Mouse (Mus musculus) heart, embryonic 16.5 days (tissue): ENCODE data around the gene Mllt6. TPM values are rescaled to one million over a fixed set of nuclear protein-coding genes. Genes with fewer than 3 reads are reported as not detected.
"Not testable (repeated sequence)": the region's sequence is repeated elsewhere in the genome, so short reads cannot be mapped to it uniquely, and the experiment has no call there.

Source experiments
- ATAC-seq: fragments of 200-750 bp; cut with Nextera tagmentation; replicated peaks from 2 replicates; pipeline ENCODE4 v1.8.0; 2017; ENCODE audit warnings: moderate number of reproducible peaks; ENCODE audit not compliant: insufficient read depth, low FRiP score; ENCODE audit errors: extremely low read depth
- H3K27ac ChIP-seq: fragments of 300-500 bp; sonication (generic); 2 replicates; pipeline ENCODE4 v1.5.1; 2014; ENCODE audit warnings: mild to moderate bottlenecking, low read length, control low read depth, moderate library complexity
- H3K27me3 ChIP-seq: fragments of 300-500 bp; sonication (generic); 2 replicates; pipeline ENCODE4 v1.6.1; 2014; ENCODE audit warnings: low read length, mixed read lengths; ENCODE audit not compliant: control insufficient read depth, insufficient read depth
- H3K36me3 ChIP-seq: fragments of 300-500 bp; sonication (generic); 2 replicates; pipeline ENCODE4 v1.6.1; 2014; ENCODE audit not compliant: control insufficient read depth, insufficient read depth
- H3K4me1 ChIP-seq: fragments of 300-500 bp; sonication (generic); 2 replicates; pipeline ENCODE4 v1.6.1; 2014; ENCODE audit warnings: low read length, mixed read lengths; ENCODE audit not compliant: control insufficient read depth, insufficient read depth
- H3K4me2 ChIP-seq: fragments of 300-500 bp; sonication (generic); 2 replicates; pipeline ENCODE4 v1.6.1; 2014; ENCODE audit warnings: low read depth, mild to moderate bottlenecking, control low read depth, low read length
- H3K4me3 ChIP-seq: fragments of 300-500 bp; sonication (generic); 2 replicates; pipeline ENCODE4 v1.5.1; 2014; ENCODE audit warnings: mild to moderate bottlenecking, control low read depth, low read length
- H3K9ac ChIP-seq: fragments of 300-500 bp; sonication (generic); 2 replicates; pipeline ENCODE4 v1.6.1; 2014; ENCODE audit warnings: low read length, control low read depth
- H3K9me3 ChIP-seq: fragments of 300-500 bp; sonication (generic); replicated peaks from 2 replicates; pipeline ENCODE4 v1.6.1; 2016; ENCODE audit warnings: low read length; ENCODE audit not compliant: control insufficient read depth
- WGBS: fragments of 180-500 bp; shearing (Covaris S2); extraction: QIAGEN DNeasy Blood & Tissue Kit; methylation state at CpG from one replicate; pipeline ENCODE4 v1.1.7; 2014; 5-methylcytosine and 5-hydroxymethylcytosine counted together
- microRNA-seq: library from miRNA; unstranded; fragments of <30 nt; microRNA quantifications from one replicate; pipeline ENCODE4, GENCODE M21; 2017
- polyA plus RNA-seq: library from polyadenylated mRNA; unstranded; fragments of >200 nt; fragmentation: Nextera tagmentation; extraction: Ambion mirVana; gene quantifications from 2 replicates; pipeline ENCODE4 v1.2.1, GENCODE M21; 2015

Mllt6 gene
- polyA plus RNA-seq, 1 experiment from 2014 or later = 2.1 TPM

- Histone ChIP-seq H3K27me3 (no peaks in the 10 kb centered on the region), H3K9me3 (no peaks in the 10 kb centered on the region; the same call in 1 of the 2 replicates), H3K36me3 (peaks cover 39% of the 10 kb centered on the region)
Measured at GRCm38 (mm10) chr11:97721338-97721737, 58.1 kb downstream of the Mllt6 start.

GRCm38 (mm10) chr11:97723709-97724108 lies 60.5 kb downstream of the Mllt6 start:
- H3K4me2 ChIP-seq = no peak overlapping the region
- H3K9ac ChIP-seq = no peak overlapping the region
- no peak overlapping the region for H3K4me3 ChIP-seq
- no peak overlapping the region for H3K27ac ChIP-seq
- 77% methylated on average over 7 of the region's 7 CpGs for WGBS
- H3K4me1 ChIP-seq = no peaks in the 10 kb centered on the region
- no peaks in the 10 kb centered on the region for H3K27me3 ChIP-seq
- H3K9me3 ChIP-seq = no peaks in the 10 kb centered on the region; the same call in 1 of the 2 replicates
- ATAC-seq = peak; percentile 60; the same call in 1 of the 2 replicates
- H3K36me3 ChIP-seq = peaks cover 50% of the 10 kb centered on the region

More at GRCm38 (mm10) chr11:97721338-97721737, 58.1 kb downstream of the Mllt6 start:
- Histone ChIP-seq H3K4me1 (0 out of 2 replicates have a peak, but pooled peaks cover 1% of the 10 kb centered on the region), H3K27ac (no peak overlapping the region), H3K4me2 (no peak overlapping the region), H3K9ac (no peak overlapping the region), H3K4me3 (no peak overlapping the region)
- ATAC-seq = no peak
- WGBS = 89% methylated on average over 4 of the region's 4 CpGs

GRCm38 (mm10) chr11:97728311-97728710 lies 65.1 kb downstream of the Mllt6 start:
- Histone ChIP-seq H3K36me3 (peaks cover 44% of the 10 kb centered on the region), H3K4me1 (no peaks in the 10 kb centered on the region), H3K9me3 (no peaks in the 10 kb centered on the region), H3K9ac (no peak overlapping the region), H3K4me3 (no peak overlapping the region), H3K4me2 (no peak overlapping the region), H3K27me3 (no peaks in the 10 kb centered on the region), H3K27ac (no peak overlapping the region)
- WGBS = 63% methylated on average over 7 of the region's 7 CpGs
- 0 out of 2 replicates have a peak, but pooled peaks have one; percentile 7 for ATAC-seq

GRCm38 (mm10) chr11:97728730-97729129 lies 65.5 kb downstream of the Mllt6 start:
- Histone ChIP-seq H3K4me3 (no peak overlapping the region), H3K9me3 (no peaks in the 10 kb centered on the region), H3K36me3 (peaks cover 44% of the 10 kb centered on the region), H3K4me1 (no peaks in the 10 kb centered on the region), H3K4me2 (no peak overlapping the region), H3K9ac (no peak overlapping the region), H3K27ac (no peak overlapping the region), H3K27me3 (no peaks in the 10 kb centered on the region)
- ATAC-seq = 0 out of 2 replicates have a peak, but pooled peaks have one; percentile 18
- 60% methylated on average over 7 of the region's 7 CpGs for WGBS

GRCm38 (mm10) chr11:97733689-97734088 lies 70.5 kb downstream of the Mllt6 start:
- 53% methylated on average over 10 of the region's 10 CpGs for WGBS
- no peak overlapping the region for H3K4me3 ChIP-seq
- ATAC-seq = no peak

GRCm38 (mm10) chr11:97734810-97735209 lies 71.6 kb downstream of the Mllt6 start:
- not testable (repeated sequence) for H3K9ac ChIP-seq, ATAC-seq, H3K27ac ChIP-seq, H3K27me3 ChIP-seq, H3K4me3 ChIP-seq, H3K9me3 ChIP-seq, H3K4me2 ChIP-seq, H3K4me1 ChIP-seq
- H3K36me3 ChIP-seq = peaks cover 18% of the 10 kb centered on the region
- WGBS = 86% methylated on average over 5 of the region's 5 CpGs

More at GRCm38 (mm10) chr11:97733689-97734088, 70.5 kb downstream of the Mllt6 start:
- Histone ChIP-seq H3K27me3 (no peaks in the 10 kb centered on the region), H3K9ac (no peak overlapping the region), H3K36me3 (peaks cover 18% of the 10 kb centered on the region), H3K9me3 (no peaks in the 10 kb centered on the region), H3K4me2 (no peak overlapping the region), H3K4me1 (no peaks in the 10 kb centered on the region), H3K27ac (no peak overlapping the region)

Small RNAs within 50 kb of the gene (microRNA-seq; reads per million reads assigned to microRNA genes)
- gene Gm24158 = not detected
- gene Mir6927 = not detected

Other genes starting within 250 kb of the Mllt6 start
- 5.5 and 6.1 TPM in 2 replicates for gene Arhgap23, start 247.9 kb upstream of the Mllt6 start, polyA plus RNA-seq
- gene 4933428G20Rik, start 163.1 kb upstream of the Mllt6 start, polyA plus RNA-seq = 0.92 and 1.2 TPM in 2 replicates
- 0.04 and 0.08 TPM in 2 replicates for gene Srcin1, start 87.2 kb upstream of the Mllt6 start, polyA plus RNA-seq
- gene Epop, start 33.7 kb upstream of the Mllt6 start, polyA plus RNA-seq = 0.70 and 0.79 TPM in 2 replicates
- 81.1 and 86.1 TPM in 2 replicates for gene Cisd3, start 22.4 kb downstream of the Mllt6 start, polyA plus RNA-seq
- 11.4 and 14.2 TPM in 2 replicates for gene Pcgf2, start 37.1 kb downstream of the Mllt6 start, polyA plus RNA-seq
- 359 and 395 TPM in 2 replicates for gene Psmb3, start 40.0 kb downstream of the Mllt6 start, polyA plus RNA-seq
- gene Pip4k2b, start 81.3 kb downstream of the Mllt6 start, polyA plus RNA-seq = 0.81 and 1.1 TPM in 2 replicates
- 10.7 and 12.5 TPM in 2 replicates for gene Cwc25, start 103.1 kb downstream of the Mllt6 start, polyA plus RNA-seq
- 0.25 and 0.41 TPM in 2 replicates for gene 1700001P01Rik, start 112.5 kb downstream of the Mllt6 start, polyA plus RNA-seq
- gene Rpl23, start 119.0 kb downstream of the Mllt6 start, polyA plus RNA-seq = 299 and 310 TPM in 2 replicates
- gene Lasp1, start 135.6 kb downstream of the Mllt6 start, polyA plus RNA-seq = 52.9 and 59.0 TPM in 2 replicates
- 2.5 and 3.2 TPM in 2 replicates for gene B230217C12Rik, start 177.4 kb downstream of the Mllt6 start, polyA plus RNA-seq
- 0.65 and 0.97 TPM in 2 replicates for gene Fbxo47, start 220.7 kb downstream of the Mllt6 start, polyA plus RNA-seq